Mouse (Mus musculus) midbrain, embryonic 16.5 days (tissue): ENCODE results near the gene Gm3532. TPM values are rescaled to one million over a fixed set of nuclear protein-coding genes. Genes with fewer than 3 reads are reported as not detected.
"Not testable (repeated sequence)": the region's sequence is repeated elsewhere in the genome, so short reads cannot be mapped to it uniquely, and the experiment has no call there.

Source experiments
- ATAC-seq: fragments of 200-750 bp; cut with Nextera tagmentation; 2 replicates; pipeline ENCODE4 v1.8.0; 2017; ENCODE audit warnings: moderate TSS enrichment
- H3K27ac ChIP-seq: fragments of 300-500 bp; sonication (generic); 2 replicates; pipeline ENCODE4 v1.5.1; 2014; ENCODE audit warnings: mild to moderate bottlenecking, low read length, mixed read lengths
- H3K27me3 ChIP-seq: fragments of 300-500 bp; sonication (generic); 2 replicates; pipeline ENCODE4 v1.6.1; 2014; ENCODE audit warnings: low read depth, low read length, mixed read lengths; ENCODE audit not compliant: control insufficient read depth, insufficient read depth
- H3K36me3 ChIP-seq: fragments of 300-500 bp; sonication (generic); 2 replicates; pipeline ENCODE4 v1.6.1; 2014; ENCODE audit warnings: mild to moderate bottlenecking, low read length, moderate library complexity, mixed read lengths; ENCODE audit not compliant: control insufficient read depth, insufficient read depth
- H3K4me1 ChIP-seq: fragments of 300-500 bp; sonication (generic); 2 replicates; pipeline ENCODE4 v1.6.1; 2014; ENCODE audit warnings: mild to moderate bottlenecking, low read length, mixed read lengths; ENCODE audit not compliant: control insufficient read depth, insufficient read depth
- H3K4me2 ChIP-seq: fragments of 300-500 bp; sonication (generic); 2 replicates; pipeline ENCODE4 v1.6.1; 2014; ENCODE audit warnings: mild to moderate bottlenecking, low read length, mixed read lengths
- H3K4me3 ChIP-seq: fragments of 300-500 bp; sonication (generic); 2 replicates; pipeline ENCODE4 v1.5.1; 2014; ENCODE audit warnings: low read depth, mild to moderate bottlenecking, low read length, moderate library complexity, mixed read lengths
- H3K9ac ChIP-seq: fragments of 300-500 bp; sonication (generic); 2 replicates; pipeline ENCODE4 v1.6.1; 2014; ENCODE audit warnings: low read depth, low read length, mixed read lengths
- H3K9me3 ChIP-seq: fragments of 300-500 bp; sonication (generic); replicated peaks from 2 replicates; pipeline ENCODE4 v1.6.1; 2014; ENCODE audit warnings: mild to moderate bottlenecking, low read length, mixed read lengths; ENCODE audit not compliant: control insufficient read depth, poor library complexity, severe bottlenecking
- WGBS: fragments of 180-500 bp; shearing (Covaris S2); extraction: QIAGEN DNeasy Blood & Tissue Kit; methylation state at CpG from one replicate; pipeline ENCODE4 v1.1.7; 2014; 5-methylcytosine and 5-hydroxymethylcytosine counted together
- polyA plus RNA-seq: library from polyadenylated mRNA; unstranded; fragments of >200 nt; fragmentation: Nextera tagmentation; extraction: Ambion mirVana; gene quantifications from 2 replicates; pipeline ENCODE4 v1.2.1, GENCODE M21; 2015

Gene Gm3532
- not detected in 2 replicates for polyA plus RNA-seq

DNA sequence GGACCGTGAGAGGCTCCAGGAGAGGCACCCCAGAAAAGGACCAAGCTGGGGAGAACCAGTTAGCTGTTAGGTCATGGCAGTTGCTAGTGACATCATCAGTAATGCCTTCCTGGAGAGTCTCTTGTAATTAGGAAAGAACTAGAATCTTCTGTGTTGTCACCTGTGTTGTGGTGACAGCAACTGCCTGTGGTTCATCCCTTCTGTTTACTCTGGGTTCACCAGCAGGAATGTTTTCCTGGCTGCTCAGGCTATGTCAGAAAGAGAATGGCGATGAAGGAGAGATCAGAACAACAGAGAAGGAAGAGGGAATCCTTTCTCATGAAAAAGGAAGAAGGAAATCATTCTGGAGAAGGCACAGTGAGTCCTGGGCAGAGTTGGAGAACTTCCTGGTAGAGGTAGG, at the start of gene Gm3532:
Gene Gm3532 (plus strand): TSS at position 301 of the 400 bp plus-strand sequence.
- WGBS = no CpG with 5 or more reads among the region's 2 CpGs
- not testable (repeated sequence) for ATAC-seq, H3K36me3 ChIP-seq

DNA sequence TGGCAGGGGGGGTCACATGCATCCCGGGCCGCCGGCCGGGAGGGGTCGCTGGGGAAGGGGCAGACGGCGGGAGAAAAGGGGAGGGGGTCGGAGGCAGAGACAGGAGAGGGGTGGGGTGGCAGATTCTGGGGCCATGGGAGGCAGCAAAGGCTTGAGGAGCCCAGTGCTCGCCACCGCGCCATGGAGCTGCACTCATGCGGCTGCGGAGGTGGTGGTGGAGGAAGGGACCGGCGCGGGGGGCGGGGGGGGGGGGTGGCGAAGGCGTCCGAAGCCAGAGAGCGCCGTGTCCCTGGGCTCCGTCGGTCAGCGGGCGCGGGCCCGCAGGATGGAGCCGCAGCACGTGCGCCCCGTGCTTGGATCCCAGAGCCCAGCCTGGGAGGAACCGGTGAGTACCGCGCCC, 36.9 kb upstream of the Gm3532 start, which contains the start of gene Gm3488:
Gene Gm3488 (plus strand): TSS at position 301 of the 400 bp plus-strand sequence.
- H3K27me3 ChIP-seq, H3K4me1 ChIP-seq, ATAC-seq, H3K9ac ChIP-seq, H3K36me3 ChIP-seq, H3K27ac ChIP-seq, H3K9me3 ChIP-seq, H3K4me3 ChIP-seq, H3K4me2 ChIP-seq: not testable (repeated sequence)
- no CpG with 5 or more reads among the region's 35 CpGs for WGBS

More for the DNA sequence above, at the start of gene Gm3532:
- not testable (repeated sequence) for H3K27me3 ChIP-seq, H3K9ac ChIP-seq, H3K27ac ChIP-seq, H3K4me1 ChIP-seq, H3K4me3 ChIP-seq, H3K4me2 ChIP-seq, H3K9me3 ChIP-seq

Other genes with a start within 250 kb of the Gm3532 start
- not detected in 2 replicates for gene Gm3542, start 203.6 kb upstream of the Gm3532 start, polyA plus RNA-seq
- gene Gm3500, start 149.4 kb upstream of the Gm3532 start, polyA plus RNA-seq = 1.7 and 3.5 TPM in 2 replicates
- gene Gm3194, start 83.0 kb upstream of the Gm3532 start, polyA plus RNA-seq = 3.6 and 4.2 TPM in 2 replicates
- gene Gm8246, start 60.7 kb upstream of the Gm3532 start, polyA plus RNA-seq = not detected in 2 replicates
- gene Gm3187, start 54.3 kb upstream of the Gm3532 start, polyA plus RNA-seq = 0.19 TPM in 1 of 2 replicates, not detected in the other
- gene Gm3488, start 36.8 kb upstream of the Gm3532 start, polyA plus RNA-seq = 16.3 and 20.0 TPM in 2 replicates
- gene Gm8265, start 94.5 kb downstream of the Gm3532 start, polyA plus RNA-seq = not detected in 2 replicates
- not detected in 2 replicates for gene Gm9603, start 149.0 kb downstream of the Gm3532 start, polyA plus RNA-seq
- 1.4 TPM in 1 of 2 replicates, not detected in the other for gene Gm3373, start 203.1 kb downstream of the Gm3532 start, polyA plus RNA-seq